Mouse (Mus musculus): ENCODE data around the gene Nanos3. TPM values are rescaled to one million over a fixed set of nuclear protein-coding genes. Genes with fewer than 3 reads are reported as not detected.

Nanos3 gene
- polyA plus RNA-seq, 1 experiment from 2014 or later: 5.2 TPM

GRCm38 (mm10) chr8:84210167-84210791 lies 25.3 kb upstream of the Nanos3 start:
- Histone ChIP-seq H3K27ac (no peak overlapping the region), H3K27me3 (no peaks in the 10 kb centered on the region), H3K4me1 (peaks cover 32% of the 10 kb centered on the region), H3K36me3 (peaks cover 84% of the 10 kb centered on the region), H3K9ac (0 out of 2 replicates have a peak overlapping the region, but pooled peaks have one; percentile 27), H3K4me3 (no peak overlapping the region), H3K9me3 (no peaks in the 10 kb centered on the region), H3K4me2 (no peak overlapping the region)
- WGBS: 63% methylated on average over 34 of the region's 34 CpGs
- peak; percentile 41; the same call in 1 of the 2 replicates for ATAC-seq (ENCODE audit: insufficient number of reproducible peaks, insufficient read depth, low FRiP score, low TSS enrichment, low read depth)

GRCm38 (mm10) chr8:84208381-84209380 lies 23.7 kb upstream of the Nanos3 start:
- Histone ChIP-seq H3K4me2 (0 out of 2 replicates have a peak overlapping the region, but pooled peaks have one; percentile 5), H3K4me3 (no peak overlapping the region), H3K36me3 (peaks cover 80% of the 10 kb centered on the region), H3K9me3 (no peaks in the 10 kb centered on the region), H3K27me3 (no peaks in the 10 kb centered on the region), H3K4me1 (peaks cover 45% of the 10 kb centered on the region), H3K27ac (peak overlapping the region; percentile 64), H3K9ac (peak overlapping the region; percentile 52)
- 47% methylated on average over 17 of the region's 17 CpGs for WGBS
- no peak for ATAC-seq (ENCODE audit: insufficient number of reproducible peaks, insufficient read depth, low FRiP score, low TSS enrichment, low read depth)

- H3K4me3 ChIP-seq: no peak overlapping the region
- 0 out of 2 replicates have a peak overlapping the region, but pooled peaks have one; percentile 5 for H3K4me2 ChIP-seq
- H3K9ac ChIP-seq: peak overlapping the region; percentile 52; the same call in 1 of the 2 replicates
- peak overlapping the region; percentile 64 for H3K27ac ChIP-seq
- H3K4me1 ChIP-seq: peaks cover 52% of the 10 kb centered on the region
- 52% methylated on average over 7 of the region's 7 CpGs for WGBS
- no peaks in the 10 kb centered on the region for H3K27me3 ChIP-seq
- no peak for ATAC-seq (ENCODE audit: insufficient number of reproducible peaks, insufficient read depth, low FRiP score, low TSS enrichment, low read depth)
- H3K9me3 ChIP-seq: no peaks in the 10 kb centered on the region
- peaks cover 71% of the 10 kb centered on the region for H3K36me3 ChIP-seq
Observed at GRCm38 (mm10) chr8:84207811-84208210, 22.8 kb upstream of the Nanos3 start.

DNA sequence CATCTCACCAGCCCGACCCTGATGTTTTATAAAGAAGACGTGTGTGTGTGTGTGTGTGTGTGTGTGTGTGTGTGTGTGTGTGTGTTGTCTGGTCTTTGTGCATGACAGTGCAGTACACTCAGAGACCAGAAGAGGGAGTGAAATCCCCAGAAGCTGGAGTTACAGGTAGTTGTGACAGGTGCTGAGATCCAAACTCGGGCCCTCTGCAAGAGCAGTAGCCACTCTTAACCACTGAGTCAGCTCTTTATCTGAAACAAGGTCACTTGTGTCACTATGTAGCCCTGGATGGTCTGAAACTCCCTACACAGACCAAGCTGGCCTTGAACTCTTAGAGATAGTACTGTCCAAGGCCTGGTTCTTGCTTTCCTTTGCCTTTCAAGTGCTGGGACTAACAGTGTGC lies 21.6 kb upstream of the Nanos3 start:
- Histone ChIP-seq H3K9ac (no peak overlapping the region), H3K9me3 (no peaks in the 10 kb centered on the region), H3K4me1 (peaks cover 63% of the 10 kb centered on the region), H3K4me2 (no peak overlapping the region), H3K27me3 (no peaks in the 10 kb centered on the region), H3K27ac (peak overlapping the region; percentile 64; the same call in 1 of the 2 replicates), H3K4me3 (no peak overlapping the region), H3K36me3 (peaks cover 61% of the 10 kb centered on the region)
- no peak for ATAC-seq (ENCODE audit: insufficient number of reproducible peaks, insufficient read depth, low FRiP score, low TSS enrichment, low read depth)
- 84% methylated on average over 3 of the region's 3 CpGs for WGBS

GRCm38 (mm10) chr8:84205073-84205472 lies 20.1 kb upstream of the Nanos3 start:
- no peak overlapping the region for H3K27ac ChIP-seq
- H3K4me3 ChIP-seq: no peak overlapping the region
- H3K27me3 ChIP-seq: no peaks in the 10 kb centered on the region
- peaks cover 49% of the 10 kb centered on the region for H3K36me3 ChIP-seq
- H3K4me2 ChIP-seq: no peak overlapping the region
- WGBS: 90% methylated on average over 5 of the region's 5 CpGs
- H3K9ac ChIP-seq: no peak overlapping the region
- H3K9me3 ChIP-seq: no peaks in the 10 kb centered on the region
- no peak for ATAC-seq (ENCODE audit: insufficient number of reproducible peaks, insufficient read depth, low FRiP score, low TSS enrichment, low read depth)
- H3K4me1 ChIP-seq: peaks cover 73% of the 10 kb centered on the region

GRCm38 (mm10) chr8:84203975-84204772 lies 19.2 kb upstream of the Nanos3 start:
- Histone ChIP-seq H3K9me3 (no peaks in the 10 kb centered on the region), H3K27me3 (no peaks in the 10 kb centered on the region), H3K4me2 (peak overlapping the region; percentile 94), H3K4me3 (peak overlapping the region; percentile 76), H3K27ac (peak overlapping the region; percentile 99), H3K9ac (peak overlapping the region; percentile 95), H3K4me1 (peaks cover 79% of the 10 kb centered on the region), H3K36me3 (peaks cover 40% of the 10 kb centered on the region)
- WGBS: 55% methylated on average over 13 of the region's 13 CpGs
- no peak for ATAC-seq (ENCODE audit: insufficient number of reproducible peaks, insufficient read depth, low FRiP score, low TSS enrichment, low read depth)

GRCm38 (mm10) chr8:84202938-84203917 lies 18.2 kb upstream of the Nanos3 start:
- peak overlapping the region; percentile 95 for H3K9ac ChIP-seq
- peak overlapping the region; percentile 99 for H3K27ac ChIP-seq
- H3K9me3 ChIP-seq: no peaks in the 10 kb centered on the region
- peaks cover 79% of the 10 kb centered on the region for H3K4me1 ChIP-seq
- H3K36me3 ChIP-seq: peaks cover 30% of the 10 kb centered on the region
- ATAC-seq (ENCODE audit: insufficient number of reproducible peaks, insufficient read depth, low FRiP score, low TSS enrichment, low read depth): peak; percentile 69
- H3K4me2 ChIP-seq: peak overlapping the region; percentile 94
- no peaks in the 10 kb centered on the region for H3K27me3 ChIP-seq
- peak overlapping the region; percentile 76 for H3K4me3 ChIP-seq
- 7% methylated on average over 34 of the region's 34 CpGs for WGBS

DNA sequence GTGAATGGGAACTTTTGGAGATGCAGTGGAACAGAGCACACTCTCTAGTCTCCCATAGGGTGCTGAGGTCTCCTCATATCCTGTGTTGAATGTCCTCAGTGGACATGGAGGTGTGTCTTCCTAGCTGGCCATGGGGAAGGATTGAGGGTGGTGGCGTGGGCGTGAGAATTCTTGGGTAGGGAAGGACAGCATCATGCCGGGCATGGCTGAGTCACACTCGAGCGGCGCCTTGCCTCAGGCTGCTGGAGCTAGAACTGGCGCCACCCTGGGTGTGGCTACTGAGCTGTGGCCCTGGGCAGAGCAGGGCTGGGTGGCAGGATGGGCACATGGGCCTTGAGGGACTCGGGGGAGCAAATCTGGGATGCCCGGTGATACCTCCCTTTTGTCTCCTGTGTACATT lies 17.4 kb upstream of the Nanos3 start:
- Histone ChIP-seq H3K4me3 (peak overlapping the region; percentile 76), H3K4me1 (peaks cover 77% of the 10 kb centered on the region), H3K9me3 (no peaks in the 10 kb centered on the region), H3K27me3 (no peaks in the 10 kb centered on the region), H3K9ac (peak overlapping the region; percentile 95), H3K36me3 (peaks cover 26% of the 10 kb centered on the region), H3K4me2 (peak overlapping the region; percentile 94), H3K27ac (peak overlapping the region; percentile 99)
- ATAC-seq (ENCODE audit: insufficient number of reproducible peaks, insufficient read depth, low FRiP score, low TSS enrichment, low read depth): no peak
- 82% methylated on average over 9 of the region's 9 CpGs for WGBS

DNA sequence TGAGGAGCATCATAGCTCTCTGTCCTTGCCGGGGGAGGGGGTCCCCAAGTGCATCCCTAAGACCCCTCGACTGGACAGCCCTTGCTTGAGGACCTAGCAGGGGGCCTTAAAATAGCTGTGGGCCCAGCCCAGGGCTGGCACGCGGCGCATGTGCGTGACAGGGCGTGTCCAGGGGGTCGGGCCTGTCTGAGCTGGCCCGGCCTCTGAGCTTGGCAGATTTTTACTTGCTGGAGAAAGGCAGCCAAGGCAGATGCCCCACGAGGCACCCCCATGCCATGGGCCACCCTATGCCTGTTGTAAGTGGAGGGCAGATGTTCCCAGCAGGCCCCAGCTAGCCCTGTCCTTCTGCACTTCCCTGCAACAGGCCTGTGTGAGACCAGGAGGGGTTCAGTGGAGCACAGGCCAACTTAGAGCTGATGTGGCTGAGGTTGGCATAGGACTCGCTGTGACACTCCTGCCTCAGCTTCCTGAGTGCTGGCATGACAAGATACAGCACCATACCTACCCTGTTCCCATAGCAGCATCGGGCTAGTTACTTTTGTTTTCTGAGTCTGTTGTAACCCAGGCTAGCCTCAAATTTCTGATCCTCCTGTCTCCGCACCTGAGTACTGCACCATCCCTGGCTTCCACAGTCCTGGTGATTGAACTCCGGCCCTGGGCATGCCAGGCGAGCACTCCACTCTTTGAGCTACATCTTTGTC lies 16.7 kb upstream of the Nanos3 start:
- 44% methylated on average over 15 of the region's 15 CpGs for WGBS
- no peak for ATAC-seq (ENCODE audit: insufficient number of reproducible peaks, insufficient read depth, low FRiP score, low TSS enrichment, low read depth)
- peaks cover 22% of the 10 kb centered on the region for H3K36me3 ChIP-seq

More for the DNA sequence above, 16.7 kb upstream of the Nanos3 start:
- Histone ChIP-seq H3K9me3 (no peaks in the 10 kb centered on the region), H3K27ac (peak overlapping the region; percentile 99), H3K4me3 (peak overlapping the region; percentile 76), H3K27me3 (no peaks in the 10 kb centered on the region), H3K4me2 (peak overlapping the region; percentile 94), H3K9ac (peak overlapping the region; percentile 95), H3K4me1 (peaks cover 71% of the 10 kb centered on the region)
